Mouse (Mus musculus) spleen, adult 2 months (tissue): ENCODE results near the gene Cbl. TPM values are rescaled to one million over a fixed set of nuclear protein-coding genes. Genes with fewer than 3 reads are reported as not detected.

Source experiments
- DNase-seq, 2 experiments: peaks; one replicate each; pipeline versions ENCODE4 v3.0.0 to v3.0.0-alpha.2; 2012 to 2021; ENCODE audit warnings: low spot score in 2 of 2, low read depth in 1 of 2
- H3K27ac ChIP-seq: fragments of 200-500 bp; 2 replicates; pipeline ENCODE4 v1.5.1; 2012; ENCODE audit warnings: low read length, inconsistent platforms; ENCODE audit not compliant: insufficient read depth
- H3K27me3 ChIP-seq: fragments of 200-500 bp; 2 replicates; pipeline ENCODE4 v1.6.1; 2012; ENCODE audit warnings: mild to moderate bottlenecking, moderate library complexity, low read length, inconsistent platforms; ENCODE audit not compliant: control insufficient read depth, insufficient read depth
- H3K36me3 ChIP-seq: fragments of 200-500 bp; 2 replicates; pipeline ENCODE4 v1.6.1; 2012; ENCODE audit warnings: mild to moderate bottlenecking, low read length, inconsistent platforms; ENCODE audit not compliant: control insufficient read depth, insufficient read depth
- H3K4me1 ChIP-seq: fragments of 200-500 bp; 2 replicates; pipeline ENCODE4 v1.6.1; 2011; ENCODE audit warnings: inconsistent platforms; ENCODE audit not compliant: control insufficient read depth, insufficient read depth, insufficient read length
- H3K4me3 ChIP-seq: fragments of 200-500 bp; 2 replicates; pipeline ENCODE4 v1.5.1; 2011; ENCODE audit warnings: mild to moderate bottlenecking, inconsistent platforms; ENCODE audit not compliant: insufficient read depth, insufficient read length; ENCODE audit errors: extremely low read depth
- CTCF ChIP-seq: fragments of 200-500 bp; IDR thresholded peaks from 2 replicates; pipeline ENCODE4 v1.5.1; 2011; ENCODE audit warnings: mild to moderate bottlenecking, inconsistent platforms; ENCODE audit not compliant: insufficient read depth, insufficient read length, insufficient replicate concordance; ENCODE audit errors: extremely low read depth
- POLR2A ChIP-seq: fragments of 200-500 bp; IDR thresholded peaks from 2 replicates; pipeline ENCODE4 v1.6.1; 2011; ENCODE audit warnings: low read depth, low read length, inconsistent platforms
- WGBS: fragments of 180-500 bp; shearing (Covaris S2); methylation state at CpG from one replicate; pipeline ENCODE4 v1.1.7; 2018; 5-methylcytosine and 5-hydroxymethylcytosine counted together
- polyA plus RNA-seq: library from polyadenylated mRNA; depleted of rRNA; stranded (reverse); fragments of >200 nt; gene quantifications from 2 replicates; pipeline ENCODE4 v1.2.3, GENCODE M21; 2012

Cbl gene
- polyA plus RNA-seq, 1 experiment: 16.1 TPM

GRCm38 (mm10) chr9:44233021-44233801 is 638 bp downstream of the Cbl start:
- no peaks in the 10 kb centered on the region for H3K36me3 ChIP-seq
- TF ChIP-seq POLR2A: no peak
- no peak for TF ChIP-seq CTCF
- DNase-seq: no peak

GRCm38 (mm10) chr9:44231609-44232008 is 2.2 kb downstream of the Cbl start:
- Histone ChIP-seq H3K27ac (0 out of 2 replicates have a peak overlapping the region, but pooled peaks have one; percentile 5), H3K4me1 (peaks cover 14% of the 10 kb centered on the region), H3K4me3 (no peak overlapping the region; the same call in 1 of the 2 replicates), H3K27me3 (no peaks in the 10 kb centered on the region), H3K36me3 (no peaks in the 10 kb centered on the region)
- DNase-seq: no peak
- TF ChIP-seq CTCF: no peak
- no peak for TF ChIP-seq POLR2A

More at GRCm38 (mm10) chr9:44233021-44233801, 638 bp downstream of the Cbl start:
- 1% methylated on average over 38 of the region's 40 CpGs for WGBS
- Histone ChIP-seq H3K27ac (peak overlapping the region; percentile 95), H3K4me1 (peaks cover 19% of the 10 kb centered on the region), H3K4me3 (peak overlapping the region; percentile 100), H3K27me3 (no peaks in the 10 kb centered on the region)

- Histone ChIP-seq H3K27ac (no peak overlapping the region), H3K36me3 (no peaks in the 10 kb centered on the region; the same call in 1 of the 2 replicates), H3K4me3 (no peak overlapping the region), H3K27me3 (no peaks in the 10 kb centered on the region), H3K4me1 (peaks cover 3% of the 10 kb centered on the region; the same call in 1 of the 2 replicates)
- DNase-seq: no peak
- TF ChIP-seq CTCF (no peak), POLR2A (no peak)
- WGBS: 41% methylated on average over 6 of the region's 6 CpGs
Measured at GRCm38 (mm10) chr9:44225993-44226392, 7.9 kb downstream of the Cbl start.

GRCm38 (mm10) chr9:44213538-44213937 is 20.3 kb downstream of the Cbl start:
- TF ChIP-seq CTCF (no peak), POLR2A (no peak)
- Histone ChIP-seq H3K4me3 (no peak overlapping the region; the same call in 1 of the 2 replicates), H3K27ac (peak overlapping the region; percentile 43; the same call in 1 of the 2 replicates), H3K36me3 (no peaks in the 10 kb centered on the region), H3K27me3 (no peaks in the 10 kb centered on the region), H3K4me1 (peaks cover 2% of the 10 kb centered on the region; the same call in 1 of the 2 replicates)
- 25% methylated on average over 14 of the region's 14 CpGs for WGBS
- peak in 1 of 2 experiments; percentile 6 for DNase-seq

GRCm38 (mm10) chr9:44212406-44212805 is 21.4 kb downstream of the Cbl start:
- 93% methylated on average over 4 of the region's 4 CpGs for WGBS
- Histone ChIP-seq H3K27me3 (no peaks in the 10 kb centered on the region), H3K4me1 (peaks cover 2% of the 10 kb centered on the region; the same call in 1 of the 2 replicates), H3K36me3 (no peaks in the 10 kb centered on the region), H3K27ac (no peak overlapping the region), H3K4me3 (no peak overlapping the region)
- no peak for DNase-seq
- TF ChIP-seq POLR2A: no peak
- no peak for TF ChIP-seq CTCF

GRCm38 (mm10) chr9:44209416-44209815 is 24.4 kb downstream of the Cbl start:
- H3K4me1 ChIP-seq: peaks cover 2% of the 10 kb centered on the region; the same call in 1 of the 2 replicates
- no peaks in the 10 kb centered on the region; the same call in 1 of the 2 replicates for H3K36me3 ChIP-seq
- TF ChIP-seq POLR2A (no peak), CTCF (no peak)
- H3K27me3 ChIP-seq: no peaks in the 10 kb centered on the region
- H3K4me3 ChIP-seq: no peak overlapping the region
- WGBS: 89% methylated on average over 4 of the region's 4 CpGs
- no peak overlapping the region for H3K27ac ChIP-seq
- DNase-seq: no peak

GRCm38 (mm10) chr9:44207840-44208239 is 26.0 kb downstream of the Cbl start:
- Histone ChIP-seq H3K27ac (no peak overlapping the region), H3K27me3 (no peaks in the 10 kb centered on the region), H3K4me3 (no peak overlapping the region), H3K36me3 (no peaks in the 10 kb centered on the region; the same call in 1 of the 2 replicates), H3K4me1 (no peaks in the 10 kb centered on the region)
- 92% methylated on average over 2 of the region's 2 CpGs for WGBS
- TF ChIP-seq CTCF (no peak), POLR2A (no peak)
- DNase-seq: no peak
